Mouse (Mus musculus): ENCODE measurements around the gene Tcl1b4.

The Tcl1b4 gene

DNA sequence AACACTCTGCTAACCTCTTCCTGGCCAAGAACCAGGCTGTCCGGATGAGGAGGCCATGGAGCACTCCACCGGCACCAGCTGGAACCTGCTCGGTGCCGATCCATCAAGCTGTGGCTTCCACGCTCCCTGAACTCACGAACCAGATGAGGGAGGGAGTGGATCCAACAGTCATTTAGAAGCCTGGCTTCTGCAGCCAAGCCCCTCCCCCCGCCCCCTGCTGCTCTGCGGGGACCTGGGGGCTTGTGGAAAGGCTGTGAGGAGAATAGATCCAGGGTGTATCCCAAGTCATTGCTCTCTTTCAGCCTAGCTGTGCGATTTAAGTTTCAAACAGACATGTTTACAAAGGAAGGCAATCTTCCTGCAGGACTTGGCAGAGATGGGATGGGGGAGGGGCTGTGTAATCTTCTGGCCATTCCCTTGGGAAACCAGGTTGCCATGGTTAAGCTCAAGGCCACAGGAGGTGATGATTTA is 47.0 kb downstream of the Tcl1b4 start:
- no peak for DNase-seq (ENCODE audit: low spot score in 2 of 2)

DNA sequence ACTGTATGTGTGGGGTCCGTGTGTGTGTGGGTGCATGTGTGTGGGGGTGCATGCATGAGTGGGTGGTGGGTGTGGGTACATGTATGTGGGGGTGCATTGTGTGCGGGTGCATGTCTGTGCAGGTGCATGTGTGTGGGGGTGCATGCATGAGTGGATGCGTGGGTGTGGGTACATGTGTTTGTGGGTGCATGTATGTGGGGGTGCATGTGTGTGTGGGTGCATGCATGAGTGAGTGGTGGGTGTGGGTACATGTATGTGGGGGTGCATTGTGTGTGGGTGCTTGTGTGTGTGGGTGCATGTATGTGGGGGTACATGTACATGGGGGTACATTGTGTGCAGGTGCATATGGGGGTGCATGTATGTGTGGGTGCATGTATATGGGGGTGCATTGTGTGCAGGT is 52.0 kb downstream of the Tcl1b4 start:
- DNase-seq (ENCODE audit: low spot score in 2 of 2): no peak
